Mouse (Mus musculus): ENCODE measurements around the gene Plcd1.

Plcd1 gene

GRCm38 (mm10) chr9:119091581-119092310, 1.6 kb downstream of the Plcd1 start:
- DNase-seq (ENCODE audit: low read depth), result no peak

- DNase-seq (ENCODE audit: low read depth), result no peak
Observed at GRCm38 (mm10) chr9:119090462-119090861, 2.8 kb downstream of the Plcd1 start.

DNA sequence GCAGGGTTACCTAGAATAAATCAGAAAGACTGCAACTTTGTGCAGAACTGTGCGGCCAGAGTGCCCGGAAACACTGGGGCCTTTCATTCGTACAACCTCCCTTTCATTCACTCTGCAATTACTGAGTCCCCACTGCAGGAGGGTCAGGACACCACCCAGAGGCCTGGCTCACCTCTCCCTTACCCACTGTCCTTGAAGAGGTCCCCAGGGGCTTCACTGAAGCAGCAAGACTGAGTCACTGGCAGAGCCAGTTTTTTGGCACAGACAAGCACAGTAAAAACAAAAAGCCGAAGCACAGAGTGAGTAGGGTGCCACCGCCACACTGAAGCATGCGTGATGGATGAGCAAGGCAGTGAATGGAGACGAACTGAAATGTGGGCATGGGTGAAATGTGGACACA, 3.9 kb downstream of the Plcd1 start:
- no peak for DNase-seq (ENCODE audit: low read depth)

- DNase-seq (ENCODE audit: low read depth), result peak; percentile 48
Observed at GRCm38 (mm10) chr9:119088148-119088801, 5.0 kb downstream of the Plcd1 start.

- no peak for DNase-seq (ENCODE audit: low read depth)
Observed at GRCm38 (mm10) chr9:119087309-119087708, 6.0 kb downstream of the Plcd1 start.

DNA sequence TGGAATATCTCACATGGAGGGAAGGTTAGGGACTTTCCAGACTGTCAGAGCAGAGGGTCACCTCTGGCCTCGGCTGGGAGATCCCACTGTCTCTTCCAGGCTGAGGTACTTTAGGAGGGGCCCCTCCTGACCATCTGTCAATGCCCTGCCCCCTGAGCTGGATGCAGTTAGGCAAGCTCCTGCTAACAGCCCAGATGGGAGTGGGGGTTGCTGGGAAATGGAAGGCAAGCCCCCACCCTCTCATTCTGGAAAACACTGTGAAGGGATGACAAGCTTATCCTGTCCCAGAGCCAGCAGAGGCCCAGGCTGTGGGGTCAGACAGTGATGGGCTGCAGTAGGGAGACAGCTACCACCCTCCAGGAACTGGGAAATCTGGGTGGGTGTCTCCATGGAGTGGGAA, 6.9 kb downstream of the Plcd1 start:
- no peak for DNase-seq (ENCODE audit: low read depth)

DNA sequence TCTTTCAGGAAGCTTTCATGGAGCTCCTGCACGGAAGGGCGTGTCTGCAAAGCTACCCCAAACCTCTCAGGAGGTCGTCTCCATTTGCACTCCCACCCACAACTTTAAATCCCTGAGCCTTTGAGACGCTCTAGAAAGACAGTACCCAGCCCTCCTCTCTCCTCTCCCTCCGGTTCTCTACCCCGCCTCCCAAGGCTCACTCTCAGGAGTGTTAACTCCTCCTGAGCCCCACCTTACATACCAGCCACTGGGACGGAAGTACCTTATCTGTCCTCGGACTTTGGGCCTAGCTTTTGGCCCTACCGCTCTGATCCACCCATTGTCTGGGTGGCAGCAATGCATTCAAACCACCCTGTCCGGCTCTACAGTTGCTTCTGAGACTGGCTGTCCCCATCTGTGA, 9.3 kb downstream of the Plcd1 start:
- no peak for DNase-seq (ENCODE audit: low read depth)

DNA sequence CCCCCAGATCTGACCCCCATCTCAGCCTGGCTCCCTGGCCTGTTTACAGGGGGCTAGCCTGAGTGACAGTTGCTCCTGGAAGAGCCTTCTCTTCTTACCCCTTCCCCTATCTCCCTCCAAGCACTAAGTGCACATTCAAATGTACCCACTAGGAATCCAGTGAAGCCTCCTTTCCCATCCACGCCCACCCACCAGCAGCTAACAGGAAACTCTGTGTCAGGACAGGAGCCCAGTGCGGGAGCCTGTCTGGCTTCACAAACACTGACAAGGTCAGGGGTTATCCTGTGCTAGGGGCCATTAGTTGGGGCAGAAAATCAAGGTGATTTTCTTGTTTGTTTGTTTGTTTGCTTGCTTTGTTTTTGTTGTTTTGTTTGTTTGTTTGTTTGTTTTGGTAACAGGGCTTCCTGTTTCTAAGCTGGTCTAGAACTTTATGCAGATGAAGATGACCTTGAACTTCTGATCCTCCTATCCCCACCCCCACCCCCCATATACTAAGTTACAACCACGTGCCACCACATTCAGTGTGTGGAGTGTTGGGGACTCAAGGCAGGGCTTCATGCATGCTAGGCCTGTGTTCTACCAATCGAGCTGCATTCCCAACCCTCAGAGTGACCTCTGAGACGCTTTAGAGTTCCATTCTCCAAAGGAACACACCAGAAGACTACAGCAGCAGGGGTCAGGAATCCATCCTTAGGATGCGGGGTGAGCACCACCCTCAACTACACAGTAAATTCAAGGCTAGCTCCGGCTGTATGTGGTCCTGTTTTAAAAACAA, 10.5 kb downstream of the Plcd1 start:
- no peak for DNase-seq (ENCODE audit: low read depth)

- no peak for DNase-seq (ENCODE audit: low read depth)
Observed at GRCm38 (mm10) chr9:119082039-119082438, 11.3 kb downstream of the Plcd1 start.

DNA sequence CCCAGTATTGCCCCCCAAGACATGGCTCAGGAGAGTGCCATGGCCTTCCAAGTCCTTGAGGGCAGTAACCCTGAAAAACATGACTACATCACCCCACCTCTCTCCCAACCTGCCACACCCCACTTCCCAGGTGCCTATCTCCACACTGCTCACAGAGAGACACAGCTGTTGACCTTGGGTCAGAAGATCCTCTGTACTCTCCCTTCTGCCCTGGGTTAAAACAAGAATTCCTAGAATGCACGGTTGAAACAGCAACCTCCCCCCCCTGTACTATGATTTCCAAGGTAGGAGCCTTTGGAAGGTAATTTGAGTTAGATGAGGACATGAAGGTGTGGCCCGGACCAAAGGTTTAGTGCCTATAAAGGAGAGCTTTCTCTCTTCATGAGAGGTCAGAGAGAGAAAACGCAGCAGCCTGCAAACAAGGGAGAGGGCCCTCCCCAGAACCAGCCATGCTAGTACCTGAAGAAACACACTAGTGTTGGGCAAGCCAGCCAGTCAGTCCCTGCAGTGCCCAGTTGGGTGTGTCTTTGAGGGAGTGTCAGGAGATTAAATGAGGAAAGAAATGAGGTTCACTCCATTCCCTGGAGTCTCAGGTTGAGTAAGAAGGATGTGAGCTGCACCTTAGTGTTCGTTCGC, 13.1 kb downstream of the Plcd1 start:
- DNase-seq (ENCODE audit: low read depth), result no peak

- no peak for DNase-seq (ENCODE audit: low read depth)
Observed at GRCm38 (mm10) chr9:119075685-119076084, 17.6 kb downstream of the Plcd1 start.

DNA sequence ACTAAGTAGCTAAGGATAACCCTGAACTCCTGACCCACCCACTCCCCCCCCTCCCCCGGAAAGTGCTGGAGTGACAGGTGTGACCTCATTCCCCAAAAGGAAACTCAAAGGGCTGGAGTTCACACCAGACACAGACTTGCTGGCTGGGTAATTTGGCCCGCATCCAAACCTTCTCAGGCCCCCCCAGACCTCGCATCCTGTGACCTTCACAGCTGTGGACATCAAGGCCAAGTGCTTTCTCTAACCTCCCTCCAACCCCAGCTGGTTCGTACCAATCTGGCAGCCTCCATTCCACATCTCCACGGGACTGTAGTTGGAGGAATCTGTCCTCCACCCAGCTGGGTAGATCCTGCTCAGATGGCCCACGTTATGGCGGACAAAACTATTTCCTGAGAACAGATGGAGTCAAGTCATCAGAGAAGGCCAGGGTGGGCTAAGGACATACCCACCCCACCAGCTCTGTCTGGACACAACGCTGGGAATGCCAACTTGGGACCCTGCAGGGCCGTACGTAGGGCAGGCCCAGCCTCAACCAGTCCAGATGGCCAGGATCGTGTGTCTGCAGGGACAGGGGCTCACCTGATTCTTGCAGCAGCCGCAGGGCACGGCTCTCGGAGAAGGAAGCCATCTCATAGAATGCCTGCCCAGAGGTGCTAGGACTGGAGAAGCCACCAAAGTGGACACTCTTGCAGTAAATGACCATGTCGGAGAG, 20.0 kb downstream of the Plcd1 start:
- no peak for DNase-seq (ENCODE audit: low read depth)

DNA sequence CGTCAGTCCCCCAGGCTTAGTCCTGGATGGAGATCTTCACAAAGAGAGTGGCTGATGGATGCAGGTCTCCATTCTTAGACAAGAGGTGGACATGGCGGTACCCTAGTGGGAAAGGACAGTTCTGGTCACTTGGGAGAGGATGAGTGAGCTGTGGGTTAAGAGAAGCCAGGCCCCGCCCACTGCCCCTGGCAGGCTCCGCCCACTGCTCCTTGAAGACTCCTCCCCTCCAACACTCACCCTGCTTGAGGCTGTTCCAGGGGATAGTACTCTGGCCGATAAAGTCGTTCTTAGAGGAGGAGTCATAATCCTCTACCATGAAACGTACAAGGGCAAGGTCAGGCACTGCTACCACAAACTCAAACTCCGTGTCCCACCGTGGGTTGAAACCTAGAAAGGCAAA, 21.5 kb downstream of the Plcd1 start:
- no peak for DNase-seq (ENCODE audit: low read depth)

DNA sequence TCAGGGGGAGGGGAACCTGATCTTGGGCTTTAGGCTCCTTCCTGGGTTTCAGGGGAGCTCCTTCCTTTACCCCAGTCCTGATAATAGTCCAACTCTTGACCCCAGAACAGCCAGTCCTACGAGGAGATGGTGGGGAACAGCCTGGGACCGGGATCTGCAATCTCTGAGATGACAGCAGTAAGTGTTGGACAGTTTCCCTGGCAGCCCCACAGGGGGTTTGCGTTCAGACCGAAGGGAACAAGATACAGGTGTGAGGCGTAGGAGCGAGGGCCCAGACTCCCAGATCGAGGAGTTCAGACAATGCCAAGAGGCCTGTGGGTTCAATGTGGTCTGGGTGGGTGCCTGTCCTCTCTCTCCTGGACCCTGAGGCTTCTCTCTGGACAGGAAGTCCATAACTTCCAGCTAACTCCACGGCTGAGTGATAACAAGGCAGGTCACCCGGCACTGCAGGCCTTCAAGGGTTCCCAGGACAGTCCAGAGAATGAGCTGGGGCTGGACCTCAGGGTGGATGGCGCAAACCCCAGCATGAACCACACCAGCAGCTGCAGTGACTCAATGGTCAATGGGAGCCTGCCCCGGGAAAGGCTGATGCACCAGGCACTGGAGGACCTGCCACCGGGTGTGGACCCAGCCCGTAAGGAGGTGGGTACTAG, 23.0 kb downstream of the Plcd1 start:
- no peak for DNase-seq (ENCODE audit: low read depth)

- no peak for DNase-seq (ENCODE audit: low read depth)
Observed at GRCm38 (mm10) chr9:119068266-119068665, 25.0 kb downstream of the Plcd1 start.

- DNase-seq (ENCODE audit: low read depth), result peak; percentile 44
Observed at GRCm38 (mm10) chr9:119067601-119068000, 25.7 kb downstream of the Plcd1 start.

DNA sequence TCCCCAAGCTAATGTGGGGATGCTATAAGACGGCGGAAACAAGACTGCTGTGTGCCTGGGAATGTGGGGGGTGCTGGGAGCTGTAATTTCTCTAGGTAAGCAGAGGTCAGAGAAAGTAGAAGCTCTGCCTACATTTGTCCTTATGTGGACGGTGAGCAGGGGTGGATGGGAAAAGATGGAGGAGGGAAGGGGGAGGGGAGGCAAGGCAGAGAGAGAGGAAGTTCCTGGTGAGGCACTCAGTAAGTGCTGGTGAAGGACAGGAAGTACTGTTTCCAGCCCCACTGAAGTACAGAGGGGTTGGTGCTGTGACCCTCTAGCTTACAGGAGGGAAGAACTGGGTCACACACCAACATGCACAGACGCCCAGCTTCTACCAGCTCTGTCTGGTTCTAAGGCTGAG, 29.0 kb downstream of the Plcd1 start:
- no peak for DNase-seq (ENCODE audit: low read depth)

DNA sequence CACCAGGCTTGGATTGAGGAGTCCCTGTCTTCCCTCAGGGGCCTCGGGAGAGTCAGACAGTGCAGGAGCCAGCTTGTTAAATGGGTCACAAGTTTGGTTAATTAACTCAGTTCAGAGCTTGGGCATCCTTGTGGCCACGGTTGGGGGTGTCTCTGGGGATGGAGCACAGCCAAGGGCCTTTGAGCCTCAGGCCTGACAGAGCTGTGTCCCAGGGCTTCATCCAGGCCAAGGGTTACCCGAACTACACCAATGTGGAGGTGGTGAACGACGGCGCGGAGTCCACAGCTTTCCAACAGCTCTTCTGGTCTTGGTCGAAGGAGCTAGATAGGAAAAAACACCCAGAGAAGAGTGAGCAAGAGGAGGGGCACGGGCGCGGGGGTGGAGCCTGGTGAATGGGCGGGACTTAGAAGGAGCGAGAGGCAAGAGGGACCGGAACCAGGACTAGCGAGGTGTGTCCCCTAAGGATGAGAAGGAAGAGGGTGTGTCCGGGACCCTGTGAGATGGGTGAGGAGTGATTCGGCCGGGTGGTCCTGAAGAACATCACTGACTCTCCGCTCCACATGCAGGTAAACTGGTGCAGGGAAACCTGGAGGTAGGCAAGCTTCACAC, 30.2 kb downstream of the Plcd1 start:
- DNase-seq (ENCODE audit: low read depth), result no peak

- no peak for DNase-seq (ENCODE audit: low read depth)
Observed at GRCm38 (mm10) chr9:119060701-119061100, 32.6 kb downstream of the Plcd1 start.

DNA sequence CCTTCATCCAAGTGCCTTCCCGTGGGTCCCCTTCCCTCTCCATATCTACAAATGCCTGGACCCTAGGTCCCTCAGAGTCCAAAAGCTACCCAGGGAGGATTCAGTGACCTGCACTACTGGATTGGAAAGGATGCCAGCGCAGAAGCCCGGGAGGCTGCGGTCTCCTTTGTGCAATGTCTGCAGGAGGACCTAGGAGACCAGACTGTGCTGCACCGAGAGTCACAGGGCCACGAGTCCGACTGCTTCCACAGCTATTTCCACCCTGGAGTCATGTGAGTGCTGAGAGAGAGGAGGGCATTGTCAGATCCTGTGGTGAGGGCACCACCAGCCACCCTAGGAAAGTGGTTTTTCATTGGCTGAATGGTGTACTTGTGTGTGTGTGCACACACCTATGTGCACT, 35.1 kb downstream of the Plcd1 start:
- DNase-seq (ENCODE audit: low read depth), result no peak

- DNase-seq (ENCODE audit: low read depth), result no peak
Observed at GRCm38 (mm10) chr9:119055336-119055735, 38.0 kb downstream of the Plcd1 start.
